Comparison of ENCODE assay signal across 9 mouse cellular contexts in the genomic region with DNA sequence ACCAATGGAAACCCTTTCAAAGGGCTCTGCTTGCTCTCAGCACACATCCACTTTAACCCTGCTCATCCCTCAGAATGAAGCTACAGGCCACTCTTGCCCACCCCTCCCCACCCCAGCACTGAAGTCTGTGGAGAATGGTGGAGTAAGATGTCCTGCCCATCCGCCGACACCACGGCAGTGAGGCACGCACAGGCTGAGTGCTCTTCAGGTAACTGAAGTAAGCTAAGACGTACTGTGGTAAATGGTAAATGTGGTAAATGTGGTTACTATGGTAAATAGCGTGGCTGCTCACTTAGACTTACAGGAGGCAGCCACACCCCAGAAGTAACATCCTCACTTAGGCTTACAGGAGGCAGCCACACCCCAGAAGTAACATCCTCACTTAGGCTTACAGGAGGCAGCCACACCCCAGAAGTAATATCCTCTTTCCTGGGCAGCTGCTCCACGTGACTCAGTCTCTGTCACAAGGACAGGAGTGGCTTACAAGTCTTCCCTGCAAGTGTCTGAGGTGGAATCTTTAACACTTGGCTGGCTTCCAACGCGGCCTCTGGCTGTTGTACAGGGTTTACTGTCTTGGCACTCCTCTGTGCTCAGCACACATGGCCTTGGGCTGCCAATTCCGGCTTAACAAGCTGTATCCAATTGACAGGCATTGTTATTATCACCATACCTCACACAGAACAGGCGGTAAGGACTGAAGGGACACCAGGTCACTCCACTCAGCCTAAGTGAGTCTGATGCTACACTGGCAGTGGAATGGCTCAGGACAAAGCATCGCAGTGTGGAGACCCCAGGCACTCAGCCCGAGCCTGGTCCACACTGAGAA. TPM values are rescaled to one million over a fixed set of nuclear protein-coding genes. Genes with fewer than 3 reads are reported as not detected.
DNase-seq lines count a peak whose midpoint lies in the region; ATAC-seq and TF ChIP-seq lines count a peak whose summit lies in the region.
"Had no signal": no experiment of that assay in that cellular context is flagged by ENCODE, and none has a peak within 500 bp of the region (broad histone marks: within the 10 kb centered on the region; RNA-seq: fewer than 3 reads in every experiment).

No protein-coding gene starts in this region.

- H3K27ac ChIP-seq in midbrain, embryonic 10.5 days (replicated peaks) = peak overlapping the region; percentile 23; the same call in 1 of the 2 replicates
- H3K27ac ChIP-seq in midbrain, embryonic 11.5 days (ENCODE audit: low read depth, low read length) = no peak overlapping the region
- peak overlapping the region; percentile 6 for H3K27ac ChIP-seq in bone marrow macrophage, adult 2 months (ENCODE audit: insufficient read depth, low read depth, low read length)
- H3K27ac ChIP-seq in liver, embryonic 14.5 days = no peak overlapping the region

- peaks cover 12% of the 10 kb centered on the region for H3K36me3 ChIP-seq in midbrain, embryonic 10.5 days
- H3K36me3 ChIP-seq in midbrain, embryonic 11.5 days (ENCODE audit: control insufficient read depth, insufficient read depth, low read length) = no peaks in the 10 kb centered on the region
- H3K36me3 ChIP-seq in liver, embryonic 14.5 days (replicated peaks; ENCODE audit: control insufficient read depth, insufficient read depth, low read depth) = no peaks in the 10 kb centered on the region

- 86% methylated on average over 13 of the region's 13 CpGs for WGBS in midbrain, embryonic 10.5 days
- 84% methylated on average over 13 of the region's 13 CpGs for WGBS in midbrain, embryonic 11.5 days
- WGBS in liver, embryonic 14.5 days (ENCODE audit: insufficient replicate concordance) = 55% methylated on average over 13 of the region's 13 CpGs

- no peak for DNase-seq in midbrain, embryonic 10.5 days (ENCODE audit: low spot score)
- DNase-seq in midbrain, embryonic 11.5 days (ENCODE audit: low spot score, missing footprints) = no peak
- peak; percentile 54 for DNase-seq in gastrocnemius, postnatal 14 days
- DNase-seq in liver, embryonic 14.5 days (ENCODE audit: low read depth in 3 of 3, low spot score in 3 of 3) = no peak
- DNase-seq in natural killer cell, adult 2 months (ENCODE audit: low spot score in 2 of 2) = peak; percentile 32 to 48
- DNase-seq in layer of hippocampus, adult 11-12 months (ENCODE audit: low spot score) = no peak

- no peak overlapping the region for H3K9ac ChIP-seq in midbrain, embryonic 11.5 days (ENCODE audit: low read length)
- no peak overlapping the region for H3K9ac ChIP-seq in liver, embryonic 14.5 days (replicated peaks)

- peaks cover 28% of the 10 kb centered on the region for H3K4me1 ChIP-seq in midbrain, embryonic 10.5 days
- no peaks in the 10 kb centered on the region for H3K4me1 ChIP-seq in midbrain, embryonic 11.5 days (ENCODE audit: control insufficient read depth, insufficient read depth, low read length)
- H3K4me1 ChIP-seq in bone marrow macrophage, adult 2 months (ENCODE audit: control insufficient read depth, insufficient read depth, low read length) = peaks cover 55% of the 10 kb centered on the region
- H3K4me1 ChIP-seq in liver, embryonic 14.5 days (replicated peaks; ENCODE audit: control insufficient read depth in 2 of 2, insufficient read depth in 2 of 2, low read length in 1 of 2) = peaks cover 4 to 30% of the 10 kb centered on the region in 2 experiments

- no peak for TF ChIP-seq CTCF in bone marrow macrophage, adult 2 months (IDR thresholded peaks at IDR 0.05; ENCODE audit: low read depth, low read length)
- no peak for TF ChIP-seq CTCF in liver, embryonic 14.5 days (IDR thresholded peaks at IDR 0.05; ENCODE audit: low read depth)

- no peaks in the 10 kb centered on the region for H3K9me3 ChIP-seq in midbrain, embryonic 10.5 days (replicated peaks)
- no peaks in the 10 kb centered on the region for H3K9me3 ChIP-seq in midbrain, embryonic 11.5 days (ENCODE audit: control insufficient read depth, low read length)
- H3K9me3 ChIP-seq in liver, embryonic 14.5 days (ENCODE audit: control insufficient read depth, low read length) = no peaks in the 10 kb centered on the region
- H3K9me3 ChIP-seq: megakaryocyte, embryonic 14.5 days had no signal

- intact Hi-C loops in gastrocnemius, postnatal 14 days (cut with DNase I; ENCODE audit: low total_unique reads) = no loop called here

- no peak for TF ChIP-seq POLR2A in bone marrow macrophage, adult 2 months (IDR thresholded peaks at IDR 0.05; ENCODE audit: borderline replicate concordance, low read depth, low read length)

- H3K4me2 ChIP-seq in midbrain, embryonic 11.5 days = no peak overlapping the region
- no peak overlapping the region for H3K4me2 ChIP-seq in liver, embryonic 14.5 days (ENCODE audit: low read depth)

- no peak for TF ChIP-seq EP300 in liver, embryonic 14.5 days (IDR thresholded peaks at IDR 0.05; ENCODE audit: low read depth)

- no peaks in the 10 kb centered on the region for H3K27me3 ChIP-seq in midbrain, embryonic 10.5 days (ENCODE audit: low read depth, poor library complexity, severe bottlenecking)
- H3K27me3 ChIP-seq in midbrain, embryonic 11.5 days (ENCODE audit: control insufficient read depth, insufficient read depth, low read length) = no peaks in the 10 kb centered on the region
- H3K27me3 ChIP-seq in liver, embryonic 14.5 days (ENCODE audit: control insufficient read depth, insufficient read depth, low read length) = no peaks in the 10 kb centered on the region

- no peak for ATAC-seq in midbrain, embryonic 11.5 days (ENCODE audit: low FRiP score)
- ATAC-seq in inflammation-experienced regulatory T-cells, adult 6 months = peak; percentile 80
- ATAC-seq in liver, embryonic 14.5 days (ENCODE audit: insufficient read depth) = peak; percentile 57

- no peak overlapping the region for H3K4me3 ChIP-seq in midbrain, embryonic 10.5 days
- H3K4me3 ChIP-seq in midbrain, embryonic 11.5 days (ENCODE audit: low read depth, low read length) = no peak overlapping the region
- H3K4me3 ChIP-seq in bone marrow macrophage, adult 2 months (ENCODE audit: insufficient read depth, low read length) = no peak overlapping the region
- no peak overlapping the region for H3K4me3 ChIP-seq in liver, embryonic 14.5 days (ENCODE audit: insufficient read depth in 1 of 2, low read depth in 2 of 2, low read length in 2 of 2)

RNA-seq across cellular contexts. Expression of gene B4galt5, which starts 35.3 kb away (rescaled TPM):
- 9.1 and 9.9 TPM in 2 replicates for polyA plus RNA-seq in midbrain, embryonic 10.5 days (2016; fragmentation: Nextera tagmentation; extraction: Ambion mirVana)
- 15.0 and 19.8 TPM in 2 replicates for polyA plus RNA-seq in midbrain, embryonic 11.5 days (2014; fragmentation: Nextera tagmentation; extraction: Ambion mirVana)
- 57.1 and 69.9 TPM in 2 replicates for polyA plus RNA-seq in bone marrow macrophage, adult 2 months (2012; ENCODE audit: insufficient read depth, insufficient read length, missing spikeins)
- 10 to 100 TPM; 15.0 to 17.6 TPM for total RNA-seq in gastrocnemius, postnatal 14 days (2021)
- polyA plus RNA-seq in inflammation-experienced regulatory T-cells, adult 6 months (2017; shearing (Covaris generic)) = 10 to 100 TPM in 1 of 3 experiments, 1 to 10 TPM in 2; 5.1 to 16.7 (median 5.2) TPM
- 2.3 TPM in 2 replicates for polyA plus RNA-seq in liver, embryonic 14.5 days (2012; rRNA removed)
- 2.3 and 2.7 TPM in 2 replicates for polyA plus RNA-seq in liver, embryonic 14.5 days (2014; fragmentation: Nextera tagmentation; extraction: Ambion mirVana)

Comparison
In these comparisons a context has a peak if more than half of its experiments do, and no peak if none do; other contexts are left out.
1. H3K27ac ChIP-seq: peak in midbrain, embryonic 10.5 days (single experiment) and bone marrow macrophage, adult 2 months (single experiment); none in midbrain, embryonic 11.5 days (single experiment) and liver, embryonic 14.5 days (single experiment).
2. DNase-seq: peak in gastrocnemius, postnatal 14 days (single experiment) and natural killer cell, adult 2 months (2 of 2); none in midbrain, embryonic 10.5 days (single experiment), midbrain, embryonic 11.5 days (single experiment), liver, embryonic 14.5 days (0 of 3) and layer of hippocampus, adult 11-12 months (single experiment).